Mouse (Mus musculus): ENCODE measurements around the gene Pgs1. TPM values are rescaled to one million over a fixed set of nuclear protein-coding genes. Genes with fewer than 3 reads are reported as not detected.

The Pgs1 gene
- total and polyA plus RNA-seq, 2 experiments from 2014 or later: 54.4 to 63.0 TPM

DNA sequence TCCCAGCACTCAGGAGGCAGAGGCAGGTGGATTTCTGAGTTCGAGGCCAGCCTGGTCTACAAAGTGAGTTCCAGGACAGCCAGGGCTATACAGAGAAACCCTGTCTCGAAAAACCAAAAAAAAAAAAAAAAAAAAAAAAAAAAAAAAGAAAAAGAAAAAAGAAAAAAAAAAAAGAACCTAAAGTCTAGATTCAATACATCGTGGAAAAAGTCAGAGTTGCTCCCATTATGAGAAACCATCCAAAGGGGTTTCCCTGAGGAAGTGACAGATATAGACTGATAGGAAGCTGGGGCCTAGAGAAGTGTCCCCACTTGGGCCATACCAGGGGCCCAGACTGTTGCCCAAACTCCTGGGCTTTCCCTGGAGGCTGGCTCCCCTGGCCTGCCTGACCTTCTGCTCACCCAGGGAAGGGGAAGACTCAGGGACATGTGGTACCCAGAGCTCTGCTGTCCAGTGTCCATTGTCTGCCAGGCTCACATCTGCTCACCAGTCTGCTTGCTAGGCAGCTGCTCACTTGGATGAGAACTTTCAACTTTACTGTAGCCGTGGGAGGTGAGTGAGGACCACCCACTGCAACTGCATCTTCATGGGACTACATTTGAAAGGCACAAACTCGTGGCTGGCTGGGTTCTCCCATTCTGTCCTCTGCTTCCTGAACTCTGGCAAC is 8.3 kb upstream of the Pgs1 start:
- no peaks in the 10 kb centered on the region for H3K36me3 ChIP-seq (ENCODE audit: insufficient read depth)
- H3K4me1 ChIP-seq (ENCODE audit: insufficient read depth): no peaks in the 10 kb centered on the region
- no peaks in the 10 kb centered on the region for H3K9me3 ChIP-seq (ENCODE audit: low read length)
- no peak overlapping the region for H3K9ac ChIP-seq
- no peak for ATAC-seq
- no peak overlapping the region for H3K4me3 ChIP-seq (ENCODE audit: low read depth, low read length)
- TF ChIP-seq CTCF (IDR thresholded peaks at IDR 0.05; ENCODE audit: low read depth): no peak
- no peak overlapping the region for H3K4me2 ChIP-seq (ENCODE audit: low read depth)
- DNase-seq: no peak
- WGBS: 63% methylated on average over 4 of the region's 5 CpGs
- H3K27ac ChIP-seq (ENCODE audit: low read depth, low read length): no peak overlapping the region
- H3K27me3 ChIP-seq (ENCODE audit: insufficient read depth, low read length): no peaks in the 10 kb centered on the region

DNA sequence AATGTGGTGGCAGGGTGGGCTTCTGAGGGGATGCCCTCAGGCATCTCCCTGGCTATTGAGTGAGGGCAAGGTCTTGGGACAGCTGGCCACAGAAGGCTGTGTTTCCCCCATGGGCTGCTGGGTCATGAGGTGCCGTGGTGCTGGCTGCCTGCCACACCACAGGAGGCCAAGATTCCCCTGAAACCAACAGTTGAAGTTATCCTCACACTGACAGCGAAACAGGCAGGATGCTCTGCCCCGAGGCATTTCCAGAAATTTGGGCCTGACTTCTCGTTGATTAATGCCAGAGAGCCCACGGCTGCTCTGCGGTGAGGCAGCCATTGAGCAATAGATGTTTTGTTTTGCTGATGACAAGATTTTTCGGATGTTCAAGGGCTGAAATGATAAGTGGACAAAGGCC is 6.7 kb upstream of the Pgs1 start:
- ATAC-seq (no peak), DNase-seq (no peak)
- no peak overlapping the region for H3K27ac ChIP-seq (ENCODE audit: low read depth, low read length)
- 64% methylated on average over 7 of the region's 7 CpGs for WGBS
- no peaks in the 10 kb centered on the region for H3K4me1 ChIP-seq (ENCODE audit: insufficient read depth)
- H3K4me2 ChIP-seq (ENCODE audit: low read depth): no peak overlapping the region
- no peaks in the 10 kb centered on the region for H3K27me3 ChIP-seq (ENCODE audit: insufficient read depth, low read length)
- H3K9ac ChIP-seq: no peak overlapping the region
- H3K36me3 ChIP-seq (ENCODE audit: insufficient read depth): no peaks in the 10 kb centered on the region
- no peak overlapping the region for H3K4me3 ChIP-seq (ENCODE audit: low read depth, low read length)
- TF ChIP-seq CTCF (IDR thresholded peaks at IDR 0.05; ENCODE audit: low read depth): no peak
- no peaks in the 10 kb centered on the region for H3K9me3 ChIP-seq (ENCODE audit: low read length)

DNA sequence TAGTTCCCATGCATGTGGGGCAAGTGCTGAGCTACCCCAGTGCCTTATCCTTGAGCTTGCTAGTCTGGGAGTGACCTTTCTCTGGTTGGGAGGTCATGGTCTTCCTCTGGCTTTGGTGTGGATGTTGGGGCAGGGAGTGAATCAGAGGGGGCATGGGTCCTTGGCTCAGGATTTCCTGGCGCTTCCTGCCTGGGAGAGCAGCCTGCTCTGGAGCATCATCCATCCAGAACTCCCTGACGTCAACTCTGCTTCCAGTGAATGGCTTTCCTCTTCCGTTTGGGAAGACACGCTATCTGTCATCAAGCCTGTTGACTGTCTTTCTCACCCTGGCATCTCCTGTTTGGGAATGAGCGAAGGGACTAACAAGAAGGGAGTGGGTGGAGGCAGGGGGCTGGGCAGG is 3.7 kb upstream of the Pgs1 start:
- DNase-seq: no peak
- 76% methylated on average over 5 of the region's 5 CpGs for WGBS
- Histone ChIP-seq H3K4me1 (ENCODE audit: insufficient read depth) (peaks cover 7% of the 10 kb centered on the region), H3K27ac (ENCODE audit: low read depth, low read length) (no peak overlapping the region), H3K9ac (no peak overlapping the region), H3K27me3 (ENCODE audit: insufficient read depth, low read length) (no peaks in the 10 kb centered on the region), H3K4me2 (ENCODE audit: low read depth) (no peak overlapping the region), H3K9me3 (ENCODE audit: low read length) (no peaks in the 10 kb centered on the region), H3K36me3 (ENCODE audit: insufficient read depth) (no peaks in the 10 kb centered on the region), H3K4me3 (ENCODE audit: low read depth, low read length) (no peak overlapping the region)
- no peak for TF ChIP-seq CTCF (IDR thresholded peaks at IDR 0.05; ENCODE audit: low read depth)
- no peak for ATAC-seq

DNA sequence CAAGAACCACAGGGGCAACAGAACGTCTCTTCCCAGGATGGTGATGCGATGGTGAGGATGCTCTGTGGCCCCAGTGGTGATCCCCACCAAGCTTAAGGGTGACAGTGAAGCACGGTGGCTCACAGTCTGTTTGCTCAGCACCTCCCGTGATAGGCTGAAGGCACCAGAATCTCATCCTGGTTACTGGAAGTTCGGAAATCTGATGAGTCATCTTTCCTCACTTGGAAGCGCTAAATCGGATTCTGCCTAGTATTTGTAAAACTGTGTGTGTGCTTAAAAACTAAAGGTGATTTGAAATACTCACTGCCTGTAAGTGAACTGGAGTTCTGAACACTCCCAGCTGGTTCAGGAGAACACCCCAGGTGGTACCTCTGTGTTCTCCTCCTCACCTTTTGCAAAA is 2.3 kb upstream of the Pgs1 start:
- H3K27ac ChIP-seq (ENCODE audit: low read depth, low read length): no peak overlapping the region
- no peak for TF ChIP-seq CTCF (IDR thresholded peaks at IDR 0.05; ENCODE audit: low read depth)
- no peak overlapping the region for H3K9ac ChIP-seq
- ATAC-seq (no peak), DNase-seq (no peak)
- 67% methylated on average over 7 of the region's 7 CpGs for WGBS
- H3K4me2 ChIP-seq (ENCODE audit: low read depth): no peak overlapping the region
- no peak overlapping the region for H3K4me3 ChIP-seq (ENCODE audit: low read depth, low read length)
- no peaks in the 10 kb centered on the region for H3K9me3 ChIP-seq (ENCODE audit: low read length)
- no peaks in the 10 kb centered on the region for H3K27me3 ChIP-seq (ENCODE audit: insufficient read depth, low read length)
- H3K36me3 ChIP-seq (ENCODE audit: insufficient read depth): no peaks in the 10 kb centered on the region
- peaks cover 18% of the 10 kb centered on the region for H3K4me1 ChIP-seq (ENCODE audit: insufficient read depth)

DNA sequence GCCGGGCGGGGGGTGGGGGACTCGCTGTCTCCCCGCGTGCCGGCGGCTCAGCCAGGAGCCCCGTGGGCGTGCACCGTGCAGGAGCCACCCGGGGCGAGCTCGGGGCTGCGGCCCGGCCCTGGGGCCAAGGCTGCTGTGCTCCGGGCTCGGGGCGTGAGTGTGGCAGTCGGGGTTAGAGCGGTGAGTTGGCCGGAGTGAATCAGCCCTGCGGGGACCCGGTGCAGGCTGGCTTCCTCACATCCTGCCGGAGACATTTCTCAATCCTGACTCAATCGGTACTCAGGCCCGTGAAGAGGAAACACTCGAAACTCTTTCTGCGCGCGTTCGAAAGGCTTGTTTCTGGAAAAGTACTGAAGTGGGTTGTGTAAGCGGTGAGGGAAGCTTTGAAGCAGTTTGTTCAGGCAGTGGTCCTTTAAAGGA is 950 bp downstream of the Pgs1 start:
- Histone ChIP-seq H3K9me3 (ENCODE audit: low read length) (no peaks in the 10 kb centered on the region), H3K4me2 (ENCODE audit: low read depth) (peak overlapping the region; percentile 80), H3K9ac (peak overlapping the region; percentile 85), H3K27ac (ENCODE audit: low read depth, low read length) (peak overlapping the region; percentile 93), H3K36me3 (ENCODE audit: insufficient read depth) (no peaks in the 10 kb centered on the region), H3K27me3 (ENCODE audit: insufficient read depth, low read length) (no peaks in the 10 kb centered on the region), H3K4me3 (ENCODE audit: low read depth, low read length) (peak overlapping the region; percentile 98), H3K4me1 (ENCODE audit: insufficient read depth) (peaks cover 18% of the 10 kb centered on the region)
- ATAC-seq (peak; percentile 63), DNase-seq (peak; percentile 42)
- 2% methylated on average over 32 of the region's 32 CpGs for WGBS
- no peak for TF ChIP-seq CTCF (IDR thresholded peaks at IDR 0.05; ENCODE audit: low read depth)

DNA sequence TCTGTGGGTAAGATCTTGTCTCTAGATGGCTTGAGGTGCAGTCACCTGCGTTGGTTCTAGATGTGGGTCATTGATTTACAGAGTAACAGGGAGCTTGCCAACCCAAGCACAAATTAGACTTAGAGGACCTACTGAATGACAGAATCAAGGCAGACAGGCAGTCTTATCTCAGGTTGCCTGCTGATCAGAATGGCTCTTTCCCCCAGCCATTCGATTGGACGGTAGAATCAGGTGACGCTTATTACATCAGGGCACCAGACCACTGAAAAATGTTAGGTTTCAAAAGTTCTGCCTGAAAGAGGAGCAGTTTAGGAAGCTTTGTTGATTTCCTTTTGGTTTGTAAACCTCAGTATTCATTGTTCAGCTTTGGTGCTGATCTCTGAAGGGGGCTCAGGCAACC is 1.9 kb downstream of the Pgs1 start:
- Histone ChIP-seq H3K27ac (ENCODE audit: low read depth, low read length) (no peak overlapping the region), H3K27me3 (ENCODE audit: insufficient read depth, low read length) (no peaks in the 10 kb centered on the region), H3K4me2 (ENCODE audit: low read depth) (peak overlapping the region; percentile 80), H3K9ac (peak overlapping the region; percentile 85; the same call in 1 of the 2 replicates), H3K36me3 (ENCODE audit: insufficient read depth) (no peaks in the 10 kb centered on the region), H3K4me3 (ENCODE audit: low read depth, low read length) (peak overlapping the region; percentile 98), H3K4me1 (ENCODE audit: insufficient read depth) (peaks cover 18% of the 10 kb centered on the region), H3K9me3 (ENCODE audit: low read length) (no peaks in the 10 kb centered on the region)
- no peak for DNase-seq
- no peak for TF ChIP-seq CTCF (IDR thresholded peaks at IDR 0.05; ENCODE audit: low read depth)
- no peak for ATAC-seq
- WGBS: 74% methylated on average over 4 of the region's 4 CpGs

DNA sequence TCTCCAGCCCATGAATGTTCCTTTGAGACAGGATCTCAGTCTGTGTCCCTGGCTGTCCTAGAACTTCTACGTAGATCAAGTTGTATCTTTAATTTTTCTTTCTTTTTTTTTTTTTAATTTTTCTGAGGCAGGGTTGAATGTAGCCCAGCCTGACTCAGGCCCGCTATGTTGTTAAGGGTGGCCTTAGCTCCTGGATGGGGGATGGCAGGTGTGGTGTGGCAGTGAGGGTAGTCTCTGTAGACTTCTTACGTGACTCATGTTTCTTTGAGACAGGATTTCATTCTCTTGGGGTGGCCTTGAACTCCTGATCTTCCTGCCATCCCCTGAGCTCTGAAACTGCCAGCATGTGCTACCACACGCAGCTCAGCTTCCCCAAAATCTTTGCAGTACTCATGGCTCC is 3.1 kb downstream of the Pgs1 start:
- H3K9ac ChIP-seq: no peak overlapping the region
- H3K27me3 ChIP-seq (ENCODE audit: insufficient read depth, low read length): no peaks in the 10 kb centered on the region
- no peak overlapping the region for H3K4me3 ChIP-seq (ENCODE audit: low read depth, low read length)
- no peak for TF ChIP-seq CTCF (IDR thresholded peaks at IDR 0.05; ENCODE audit: low read depth)
- no peaks in the 10 kb centered on the region for H3K9me3 ChIP-seq (ENCODE audit: low read length)
- H3K4me1 ChIP-seq (ENCODE audit: insufficient read depth): peaks cover 23% of the 10 kb centered on the region
- H3K27ac ChIP-seq (ENCODE audit: low read depth, low read length): no peak overlapping the region
- 91% methylated on average over 4 of the region's 4 CpGs for WGBS
- ATAC-seq (no peak), DNase-seq (no peak)
- no peak overlapping the region for H3K4me2 ChIP-seq (ENCODE audit: low read depth)
- no peaks in the 10 kb centered on the region for H3K36me3 ChIP-seq (ENCODE audit: insufficient read depth)
